Mouse (Mus musculus) G1E (cell line): ENCODE data around the gene A3galt2.

Experiments used
- CTCF ChIP-seq: IDR thresholded peaks from 2 replicates; pipeline ENCODE4 v1.5.1; 2012; ENCODE audit warnings: low read depth, low read length, inconsistent platforms, mixed read lengths
- GATA1 ChIP-seq: IDR thresholded peaks from 2 replicates; pipeline ENCODE4 v1.6.1; 2012; ENCODE audit warnings: borderline replicate concordance, low read length, inconsistent platforms, mixed read lengths
- GATA2 ChIP-seq: IDR thresholded peaks from 2 replicates; pipeline ENCODE4 v1.6.1; 2012; ENCODE audit warnings: low read depth, low read length, inconsistent platforms, borderline replicate concordance
- POLR2AphosphoS5 ChIP-seq: IDR thresholded peaks from 2 replicates; pipeline ENCODE4 v1.6.1; 2012; ENCODE audit warnings: low read depth, low read length, inconsistent platforms; ENCODE audit not compliant: insufficient replicate concordance
- TAL1 ChIP-seq: conservative IDR thresholded peaks from 2 replicates; pipeline ENCODE4 v1.6.1; 2012; ENCODE audit warnings: low read depth, low read length, inconsistent platforms, mixed read lengths

DNA sequence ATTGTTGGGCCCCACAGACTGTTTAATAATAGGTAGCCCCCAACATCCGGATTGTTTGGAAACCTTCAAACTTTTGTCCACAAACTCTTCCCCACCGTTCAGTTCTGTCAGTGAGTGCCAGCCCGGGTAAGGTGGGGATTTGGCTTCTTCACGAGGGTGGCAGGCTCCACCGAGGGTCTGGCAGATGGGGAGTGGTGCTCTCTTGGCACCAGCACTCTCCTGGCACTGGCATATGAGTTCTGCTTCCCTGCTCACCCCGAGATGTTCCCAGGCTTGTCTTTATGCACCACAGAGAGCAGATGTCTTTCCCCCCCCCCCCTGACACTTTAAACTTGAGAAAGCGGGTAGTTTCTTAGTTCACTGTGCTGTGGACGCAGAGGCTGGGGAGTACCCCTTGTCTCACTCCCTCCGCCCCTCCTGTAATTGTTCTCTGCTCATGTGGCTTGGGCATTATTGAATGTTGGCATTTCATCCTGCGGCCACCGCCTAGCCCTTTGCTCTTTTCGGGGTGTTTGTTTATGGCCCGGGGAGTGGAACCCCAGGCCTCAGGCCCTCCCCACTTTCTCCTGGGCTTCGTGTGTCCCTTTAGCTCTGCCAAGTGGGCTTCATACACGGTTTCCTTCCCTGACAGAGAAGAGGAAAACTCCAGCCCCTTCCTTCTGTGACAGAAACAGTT, 26.0 kb upstream of the A3galt2 start:
- TF ChIP-seq CTCF (no peak), TAL1 (no peak), GATA1 (no peak), GATA2 (no peak), POLR2AphosphoS5 (no peak)
